Mouse (Mus musculus) lung, adult 10 weeks (tissue): ENCODE results near the gene Wdr4. TPM values are rescaled to one million over a fixed set of nuclear protein-coding genes. Genes with fewer than 3 reads are reported as not detected.

Source experiments
- polyA plus RNA-seq: library from polyadenylated mRNA; stranded (reverse); fragments of 350-450 nt; fragmentation: Illumina TruSeq; extraction: RNeasy Lipid Tissue Mini Kit (QIAGEN cat#74804); gene quantifications from one replicate; pipeline ENCODE4 v1.2.3, GENCODE M21; 2014; ENCODE audit warnings: low read depth, low replicate concordance; ENCODE audit not compliant: insufficient read depth

The Wdr4 gene
- 8.2 TPM for polyA plus RNA-seq

DNA sequence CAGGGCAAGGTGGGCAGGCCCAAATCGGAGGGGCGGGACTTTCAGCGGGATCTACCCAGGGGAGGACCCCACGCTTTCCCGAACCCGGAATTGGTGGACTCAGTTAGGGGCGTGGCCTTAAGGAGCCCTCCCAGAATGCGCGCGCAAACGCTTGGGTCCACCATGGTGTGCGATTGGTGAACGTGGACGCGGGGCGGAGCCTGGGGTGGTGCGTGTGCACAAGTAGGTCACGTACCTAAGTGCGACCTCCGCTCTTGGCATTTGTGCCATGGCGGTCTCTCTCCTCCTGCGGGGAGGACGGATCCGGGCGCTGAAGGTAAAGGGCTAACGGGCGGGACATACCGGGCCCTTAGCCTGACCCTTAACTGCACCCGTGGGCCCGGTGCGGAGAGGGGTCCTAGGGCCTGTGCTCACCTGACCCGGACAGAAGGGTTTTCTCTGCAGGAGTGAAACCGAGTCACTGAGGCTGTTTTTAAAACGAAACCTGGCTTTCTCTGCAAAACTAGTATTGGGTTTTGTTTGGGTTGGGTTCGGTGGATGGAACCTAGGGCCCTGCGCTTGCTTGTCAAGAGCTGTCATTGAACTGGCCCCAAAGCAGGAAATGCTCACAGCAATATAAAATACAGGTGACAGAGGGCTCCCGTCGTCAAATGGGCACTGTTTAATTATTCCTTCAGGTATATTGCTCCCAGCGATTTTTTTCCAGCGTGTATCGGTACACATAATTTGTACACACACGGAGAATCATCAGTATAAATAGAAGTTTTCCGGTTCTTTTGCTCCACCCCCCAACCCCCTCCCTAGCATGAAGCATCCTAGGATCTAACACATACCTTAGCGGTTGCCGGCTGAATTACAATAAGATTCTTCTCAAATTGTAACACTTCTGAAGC is at the start of gene Wdr4, which contains the start of gene Ndufv3:
Gene Wdr4 (minus strand): TSS at position 35 of the 893 bp plus-strand sequence.
Gene Ndufv3 (plus strand): TSS at position 170 of the 893 bp plus-strand sequence.

DNA sequence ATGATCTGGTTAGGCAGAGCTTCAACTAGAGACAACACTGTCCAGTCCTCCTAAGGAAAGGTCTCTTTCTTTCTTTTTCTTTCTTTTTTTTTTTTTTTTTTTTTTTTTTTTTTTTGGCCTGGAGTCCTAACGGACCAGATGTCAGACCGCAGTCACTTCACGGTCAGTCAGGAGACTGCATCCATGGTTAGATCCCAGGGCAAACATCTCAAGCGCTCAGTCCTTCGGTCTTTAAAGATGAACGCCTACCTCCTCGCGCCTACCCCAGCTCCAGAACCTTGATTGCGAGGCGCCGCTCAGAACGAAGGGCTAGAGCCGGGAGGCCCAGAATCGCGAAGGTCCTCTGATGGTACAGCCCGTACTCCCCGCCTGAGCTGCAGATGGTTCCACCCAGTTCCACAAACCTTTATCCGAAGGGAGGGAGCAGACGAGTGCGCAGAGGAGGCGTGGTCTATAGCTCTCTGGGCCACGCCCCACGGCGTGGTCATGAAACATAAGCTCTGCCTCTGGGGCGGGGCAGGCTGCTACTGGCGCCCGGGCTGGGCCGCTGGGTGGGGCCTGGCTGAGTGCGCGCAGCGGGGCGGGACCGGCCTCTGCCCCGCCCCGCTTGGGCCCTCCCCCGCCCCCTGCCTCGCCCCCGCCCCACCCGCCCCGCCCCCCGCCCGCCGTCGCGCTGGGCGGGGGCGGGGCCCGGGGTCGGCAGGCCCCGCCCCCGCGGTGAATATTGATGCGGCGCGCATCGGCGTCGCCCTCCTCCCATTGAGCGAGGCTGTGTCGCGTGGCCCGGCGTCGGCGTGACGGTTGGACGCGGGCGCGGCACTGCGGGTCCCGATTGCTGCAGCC is 44.5 kb upstream of the Wdr4 start, which contains the start of gene Pknox1:
Gene Pknox1 (plus strand): TSS at position 720 of the 843 bp plus-strand sequence.

Other genes starting within 250 kb of the Wdr4 start
- gene Rsph1, start 242.6 kb downstream of the Wdr4 start, polyA plus RNA-seq = 38.6 TPM
- gene Slc37a1, start 233.2 kb downstream of the Wdr4 start, polyA plus RNA-seq = 14.7 TPM
- gene Pde9a, start 133.8 kb downstream of the Wdr4 start, polyA plus RNA-seq = 37.4 TPM
- 194 TPM for gene Ndufv3, start 135 bp upstream of the Wdr4 start, polyA plus RNA-seq
- 7.2 TPM for gene Pknox1, start 44.8 kb upstream of the Wdr4 start, polyA plus RNA-seq
- 2.6 TPM for gene Cbs, start 117.3 kb upstream of the Wdr4 start, polyA plus RNA-seq
- gene U2af1, start 138.9 kb upstream of the Wdr4 start, polyA plus RNA-seq = 109 TPM
- 1.3 TPM for gene Cryaa, start 157.8 kb upstream of the Wdr4 start, polyA plus RNA-seq